In the genomic region with DNA sequence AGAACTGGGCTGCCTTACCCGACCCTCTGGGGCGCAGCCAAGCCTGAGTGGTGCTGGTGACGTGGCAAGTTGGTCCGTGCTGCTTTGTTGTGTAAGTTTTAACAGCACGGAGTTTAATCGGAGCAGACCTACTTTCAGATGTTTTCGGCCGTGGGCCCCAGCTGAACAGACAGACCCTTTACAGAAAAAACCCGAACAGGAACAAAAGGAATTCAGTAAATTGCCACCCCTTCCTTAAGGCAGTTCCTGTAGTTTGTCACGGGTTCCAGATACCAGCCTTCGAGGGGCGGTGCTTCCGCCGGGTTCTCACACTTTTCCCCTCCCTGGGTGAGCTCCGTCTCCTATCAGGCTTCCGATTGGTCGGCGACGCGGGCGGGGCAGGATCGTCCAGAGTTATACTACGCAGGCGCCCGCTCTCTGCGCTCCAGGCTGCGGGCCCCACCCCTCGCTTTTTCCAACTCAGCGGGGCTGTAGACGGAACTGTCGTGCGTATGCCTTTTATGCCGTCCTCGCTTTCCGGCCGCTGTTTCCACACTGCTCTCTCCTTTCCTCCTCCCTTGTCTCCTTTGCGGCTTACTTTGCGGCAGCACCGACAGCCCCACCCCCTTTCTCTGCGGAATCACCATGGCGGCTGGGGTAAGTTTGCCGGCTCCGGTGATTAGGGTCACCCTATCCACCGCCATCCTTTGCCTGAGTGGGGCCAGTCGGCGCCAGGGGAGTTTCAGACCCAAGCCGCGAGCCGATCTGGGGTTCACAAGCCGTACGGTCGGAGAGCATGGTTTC, we compare ENCODE assay signal across 8 mouse cellular contexts. TPM values are rescaled to one million over a fixed set of nuclear protein-coding genes. Genes with fewer than 3 reads are reported as not detected.
A peak's percentile ranks its signal among the peaks of the same experiment; 100 is the strongest.
DNase-seq lines count a peak whose midpoint lies in the region; ATAC-seq and TF ChIP-seq lines count a peak whose summit lies in the region.

A gene (plus strand): TSS at position 452 of the 783 bp plus-strand sequence.

- DNase-seq in CD4-positive helper T cell, adult 2 months (ENCODE audit: low read depth, low spot score) = peak; percentile 100
- DNase-seq in brain, embryonic 18.5 days (ENCODE audit: low read depth, low spot score) = peak; percentile 99
- peak; percentile 100 for DNase-seq in kidney, postnatal 0 days (ENCODE audit: low spot score)
- DNase-seq in liver, embryonic 11.5 days (ENCODE audit: low spot score) = peak; percentile 98
- DNase-seq in naive thymus-derived CD4-positive, alpha-beta T cell, adult 2 months (ENCODE audit: low read depth) = peak; percentile 99

- no peaks in the 10 kb centered on the region for H3K9me3 ChIP-seq in heart, embryonic 12.5 days (replicated peaks)
- H3K9me3 ChIP-seq in kidney, postnatal 0 days (replicated peaks; ENCODE audit: low read length) = no peaks in the 10 kb centered on the region
- no peaks in the 10 kb centered on the region for H3K9me3 ChIP-seq in liver, embryonic 11.5 days (ENCODE audit: control insufficient read depth, low read length)
- no peaks in the 10 kb centered on the region for H3K9me3 ChIP-seq in stomach, embryonic 14.5 days (ENCODE audit: control insufficient read depth, low read depth, low read length)

- under 1% methylated on average over 52 of the region's 52 CpGs for WGBS in heart, embryonic 12.5 days
- under 1% methylated on average over 52 of the region's 52 CpGs for WGBS in kidney, postnatal 0 days
- whole genome bisulfite sequencing in liver, embryonic 11.5 days = under 1% methylated on average over 52 of the region's 52 CpGs
- under 1% methylated on average over 52 of the region's 52 CpGs for WGBS in stomach, embryonic 14.5 days

- H3K4me3 ChIP-seq in heart, embryonic 12.5 days = peak within 1 kb of the TSS; percentile 89
- H3K4me3 ChIP-seq in kidney, postnatal 0 days (replicated peaks; ENCODE audit: low read depth, low read length) = peak within 1 kb of the TSS; percentile 89
- peak within 1 kb of the TSS; percentile 82 for H3K4me3 ChIP-seq in liver, embryonic 11.5 days (ENCODE audit: low read depth, low read length)
- H3K4me3 ChIP-seq in stomach, embryonic 14.5 days (ENCODE audit: low read depth, low read length) = peak within 1 kb of the TSS; percentile 89

- H3K27ac ChIP-seq in heart, embryonic 12.5 days (ENCODE audit: poor library complexity, severe bottlenecking) = peak within 1 kb of the TSS; percentile 92
- H3K27ac ChIP-seq in kidney, postnatal 0 days = peak within 1 kb of the TSS; percentile 94
- H3K27ac ChIP-seq in liver, embryonic 11.5 days (ENCODE audit: low read depth, low read length) = peak within 1 kb of the TSS; percentile 85
- peak within 1 kb of the TSS; percentile 93 for H3K27ac ChIP-seq in stomach, embryonic 14.5 days (ENCODE audit: low read length)

- peaks cover 23% of the 10 kb centered on the region for H3K4me1 ChIP-seq in heart, embryonic 12.5 days (replicated peaks)
- H3K4me1 ChIP-seq in kidney, postnatal 0 days (replicated peaks; ENCODE audit: insufficient read depth, low read length) = 0 out of 2 replicates have a peak, but pooled peaks cover 5% of the 10 kb centered on the region
- peaks cover 3% of the 10 kb centered on the region for H3K4me1 ChIP-seq in liver, embryonic 11.5 days (replicated peaks; ENCODE audit: control insufficient read depth, insufficient read depth, low read length)
- peaks cover 10% of the 10 kb centered on the region; the same call in 1 of the 2 replicates for H3K4me1 ChIP-seq in stomach, embryonic 14.5 days (ENCODE audit: control insufficient read depth, insufficient read depth, low read length)

- H3K4me2 ChIP-seq in heart, embryonic 12.5 days = peak within 1 kb of the TSS; percentile 93
- peak within 1 kb of the TSS; percentile 81 for H3K4me2 ChIP-seq in kidney, postnatal 0 days (ENCODE audit: low read length)
- H3K4me2 ChIP-seq in liver, embryonic 11.5 days = peak within 1 kb of the TSS; percentile 86
- H3K4me2 ChIP-seq in stomach, embryonic 14.5 days (replicated peaks; ENCODE audit: low read depth, low read length) = peak within 1 kb of the TSS; percentile 74

- ATAC-seq in erythroid progenitor cell, adult 5-6 weeks (replicated peaks; ENCODE audit: low FRiP score, poor library complexity, severe bottlenecking) = peak; percentile 95
- peak; percentile 100 for ATAC-seq in heart, embryonic 12.5 days (ENCODE audit: insufficient number of reproducible peaks, low FRiP score)
- peak; percentile 99 for ATAC-seq in kidney, postnatal 0 days (replicated peaks; ENCODE audit: low FRiP score, low read depth)
- ATAC-seq in liver, embryonic 11.5 days (replicated peaks; ENCODE audit: low FRiP score) = peak; percentile 98
- peak; percentile 100 for ATAC-seq in stomach, embryonic 14.5 days (ENCODE audit: insufficient number of reproducible peaks, insufficient read depth, low FRiP score, low read depth)

- H3K9ac ChIP-seq in heart, embryonic 12.5 days = peak within 1 kb of the TSS; percentile 96
- peak within 1 kb of the TSS; percentile 94 for H3K9ac ChIP-seq in kidney, postnatal 0 days (ENCODE audit: low read depth, low read length)
- peak within 1 kb of the TSS; percentile 97 for H3K9ac ChIP-seq in liver, embryonic 11.5 days (ENCODE audit: low read depth, low read length)
- peak within 1 kb of the TSS; percentile 93 for H3K9ac ChIP-seq in stomach, embryonic 14.5 days (replicated peaks; ENCODE audit: low read depth, low read length)

- TF ChIP-seq CTCF in kidney, postnatal 0 days (IDR thresholded peaks at IDR 0.05; ENCODE audit: low read depth) = no peak

- no peaks in the 10 kb centered on the region for H3K27me3 ChIP-seq in heart, embryonic 12.5 days (replicated peaks)
- no peaks in the 10 kb centered on the region for H3K27me3 ChIP-seq in kidney, postnatal 0 days (ENCODE audit: insufficient read depth, low read length)
- no peaks in the 10 kb centered on the region for H3K27me3 ChIP-seq in liver, embryonic 11.5 days (replicated peaks; ENCODE audit: control insufficient read depth, insufficient read depth, low read length)
- H3K27me3 ChIP-seq in stomach, embryonic 14.5 days (ENCODE audit: control insufficient read depth, insufficient read depth, low read length) = no peaks in the 10 kb centered on the region

- peaks cover 75% of the 10 kb centered on the region for H3K36me3 ChIP-seq in heart, embryonic 12.5 days
- peaks cover 64% of the 10 kb centered on the region for H3K36me3 ChIP-seq in kidney, postnatal 0 days (ENCODE audit: insufficient read depth, low read length)
- peaks cover 62% of the 10 kb centered on the region for H3K36me3 ChIP-seq in liver, embryonic 11.5 days (ENCODE audit: control insufficient read depth, insufficient read depth, low read length)
- H3K36me3 ChIP-seq in stomach, embryonic 14.5 days (ENCODE audit: control insufficient read depth, insufficient read depth, low read length) = peaks cover 59% of the 10 kb centered on the region

RNA-seq across cellular contexts. Expression of the gene that starts here (rescaled TPM):
- total RNA-seq in erythroid progenitor cell, adult 5-6 weeks (2015; ENCODE audit: low replicate concordance) = 198 and 228 TPM in 2 replicates
- total RNA-seq in erythroid progenitor cell, adult 5-6 weeks (2017; ENCODE audit: low replicate concordance) = 92.0 and 153 TPM in 2 replicates
- 281 and 282 TPM in 2 replicates for polyA plus RNA-seq in heart, embryonic 12.5 days (2016; fragmentation: Nextera tagmentation; extraction: Ambion mirVana)
- polyA plus RNA-seq in kidney, postnatal 0 days (2015; fragmentation: Nextera tagmentation; extraction: Ambion mirVana) = 328 and 354 TPM in 2 replicates
- 598 and 618 TPM in 2 replicates for polyA plus RNA-seq in liver, embryonic 11.5 days (2014; fragmentation: Nextera tagmentation; extraction: Ambion mirVana)
- polyA plus RNA-seq in stomach, embryonic 14.5 days (2014; fragmentation: Nextera tagmentation; extraction: Ambion mirVana) = 469 and 470 TPM in 2 replicates

Comparison
In these comparisons a context has a peak if more than half of its experiments do, and no peak if none do; other contexts are left out.
1. Peak in every context shown above with its lines: DNase-seq, ATAC-seq, H3K4me3 ChIP-seq and H3K27ac ChIP-seq.